Mouse (Mus musculus) bone marrow macrophage, adult 2 months (primary cell): Measurements from ENCODE around the gene Nr4a1.

Experiments used
- CTCF ChIP-seq: IDR thresholded peaks from 2 replicates; pipeline ENCODE4 v1.5.1; 2012; ENCODE audit warnings: low read depth, mild to moderate bottlenecking, low read length, moderate library complexity
- POLR2A ChIP-seq: IDR thresholded peaks from 2 replicates; pipeline ENCODE4 v1.6.1; 2012; ENCODE audit warnings: mild to moderate bottlenecking, low read depth, low read length, borderline replicate concordance

GRCm38 (mm10) chr15:101294028-101294894 lies 40.2 kb downstream of the Nr4a1 start:
- TF ChIP-seq CTCF: no peak
- no peak for TF ChIP-seq POLR2A
